ENCODE assay signal across 1 mouse cellular context in the genomic region with DNA sequence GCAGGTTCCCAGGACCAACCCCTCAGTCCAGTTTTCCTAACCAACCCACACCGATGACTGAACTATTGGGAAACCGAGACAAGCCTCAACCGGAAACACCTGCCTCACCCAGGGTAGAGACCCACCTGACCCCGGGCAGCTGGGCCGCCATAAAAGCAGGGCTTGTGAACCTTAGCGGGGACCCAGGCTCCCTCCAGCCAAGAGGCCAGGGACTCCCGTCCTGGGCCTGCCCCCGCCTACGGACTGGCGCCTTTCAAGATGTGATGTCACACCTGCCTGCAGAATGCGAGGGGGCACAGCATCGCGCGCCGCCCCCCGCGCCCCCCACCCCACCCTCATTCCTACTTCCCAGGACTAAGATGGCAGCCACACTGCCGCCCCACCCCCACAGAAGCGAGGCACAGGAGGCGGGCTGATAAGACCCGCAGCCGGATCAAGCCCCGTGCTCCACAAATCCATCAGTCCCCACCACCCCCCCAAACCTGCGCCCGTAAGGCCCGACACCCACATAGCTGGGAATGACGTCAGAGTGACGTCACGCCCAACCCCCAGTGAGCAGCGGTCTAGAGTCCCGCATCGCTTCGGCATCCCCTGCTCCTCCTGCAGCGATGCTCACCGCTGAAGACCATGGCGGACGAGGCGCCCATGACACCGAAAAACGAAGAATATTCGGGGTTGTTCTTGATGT.
A peak's percentile ranks its signal among the peaks of the same experiment; 100 is the strongest.
TF ChIP-seq lines count a peak whose summit lies in the region.

No protein-coding gene starts in this region.

TF ChIP-seq in CH12.LX, 34 proteins besides CTCF, POLR2A, EP300 and RAD21:
- TF ChIP-seq CHD2 (IDR thresholded peaks at IDR 0.05; ENCODE audit: low read length) (peak; percentile 48; the same call in 1 of the 2 replicates), SIN3A (IDR thresholded peaks at IDR 0.05; ENCODE audit: low read length) (peak; percentile 68; the same call in 1 of the 2 replicates), SMC3 (IDR thresholded peaks at IDR 0.05; ENCODE audit: low read depth, low read length) (no peak), ZC3H11A (IDR thresholded peaks at IDR 0.05; ENCODE audit: low read depth, low read length) (no peak), MXI1 (IDR thresholded peaks at IDR 0.05; ENCODE audit: low read depth, low read length) (peak; percentile 23; the same call in 1 of the 2 replicates)
